Comparison of ENCODE assay signal across 22 mouse cellular contexts in genomic region chr3:52469900-52470299, GRCm38 (mm10).
DNase-seq lines count a peak whose midpoint lies in the region; ATAC-seq and TF ChIP-seq lines count a peak whose summit lies in the region.
"Had no signal": no experiment of that assay in that cellular context is flagged by ENCODE, and none has a peak within 500 bp of the region (broad histone marks: within the 10 kb centered on the region; RNA-seq: fewer than 3 reads in every experiment).

No protein-coding gene starts in this region.

- H3K79me2 ChIP-seq in myocyte (ENCODE audit: control insufficient read depth, insufficient read depth): no peaks in the 10 kb centered on the region

- TF ChIP-seq CTCF in midbrain, postnatal 0 days (IDR thresholded peaks at IDR 0.05): no peak

- no peaks in the 10 kb centered on the region for H3K36me3 ChIP-seq in myocyte (ENCODE audit: control insufficient read depth, insufficient read depth)
- no peaks in the 10 kb centered on the region for H3K36me3 ChIP-seq in hindbrain, embryonic 16.5 days (ENCODE audit: control insufficient read depth, insufficient read depth, low read length)
- H3K36me3 ChIP-seq in midbrain, postnatal 0 days (ENCODE audit: insufficient read depth, low read length): no peaks in the 10 kb centered on the region
- H3K36me3 ChIP-seq: embryonic facial prominence, embryonic 15.5 days; forebrain, embryonic 15.5 days; hindbrain, embryonic 15.5 days; limb, embryonic 13.5 days had no signal

- no peak for TF ChIP-seq POLR2A in myocyte (IDR thresholded peaks at IDR 0.05; ENCODE audit: insufficient read length, low read depth)

- no peak overlapping the region for H3ac ChIP-seq in myocyte (ENCODE audit: control insufficient read depth, insufficient read length)

- H3K27me3 ChIP-seq in myocyte (ENCODE audit: control insufficient read depth, insufficient read depth, insufficient read length): no peaks in the 10 kb centered on the region
- no peaks in the 10 kb centered on the region for H3K27me3 ChIP-seq in hindbrain, embryonic 16.5 days (replicated peaks; ENCODE audit: control insufficient read depth, insufficient read depth, low read length)
- no peaks in the 10 kb centered on the region for H3K27me3 ChIP-seq in midbrain, postnatal 0 days (ENCODE audit: insufficient read depth, low read length)
- H3K27me3 ChIP-seq: embryonic facial prominence, embryonic 15.5 days; forebrain, embryonic 15.5 days; hindbrain, embryonic 15.5 days; limb, embryonic 13.5 days had no signal

- no peak overlapping the region for H3K4me2 ChIP-seq in myocyte (ENCODE audit: low read depth)
- H3K4me2 ChIP-seq in hindbrain, embryonic 16.5 days (ENCODE audit: low read length): no peak overlapping the region
- H3K4me2 ChIP-seq in midbrain, postnatal 0 days (ENCODE audit: low read depth, low read length, poor library complexity, severe bottlenecking): no peak overlapping the region
- H3K4me2 ChIP-seq: embryonic facial prominence, embryonic 15.5 days; forebrain, embryonic 15.5 days; heart, embryonic 11.5 days; hindbrain, embryonic 15.5 days; limb, embryonic 13.5 days; lung, embryonic 14.5 days had no signal

- peak; percentile 16 for DNase-seq in 3T3-L1 (ENCODE audit: low read depth, low spot score)
- peak; percentile 39 for DNase-seq in CD4-positive helper T cell, adult 2 months (ENCODE audit: low read depth, low spot score)
- no peak for DNase-seq in midbrain, postnatal 0 days (ENCODE audit: low spot score)
- DNase-seq in spleen, postnatal 14 days (ENCODE audit: low spot score in 2 of 2): no peak
- DNase-seq: adrenal gland, postnatal 25 days; cerebellum, adult 8-10 months; kidney, adult 8-10 months; kidney, postnatal 14 days; layer of hippocampus, postnatal 36 days; lung, embryonic 14.5 days; midbrain, embryonic 14.5 days; right cerebral cortex, adult 18-20 months; right cerebral cortex, postnatal 4 days had no signal

- H3K9me3 ChIP-seq in hindbrain, embryonic 16.5 days (ENCODE audit: control insufficient read depth, low read length): peaks cover 11% of the 10 kb centered on the region
- peaks cover 12% of the 10 kb centered on the region; the same call in 1 of the 2 replicates for H3K9me3 ChIP-seq in midbrain, postnatal 0 days (ENCODE audit: low read length)
- H3K9me3 ChIP-seq: hindbrain, embryonic 15.5 days had no signal

- H3K27ac ChIP-seq in hindbrain, embryonic 16.5 days (ENCODE audit: low read depth, low read length): no peak overlapping the region
- H3K27ac ChIP-seq in midbrain, postnatal 0 days (ENCODE audit: low read depth, low read length): no peak overlapping the region
- H3K27ac ChIP-seq: embryonic facial prominence, embryonic 15.5 days; forebrain, embryonic 15.5 days; hindbrain, embryonic 15.5 days; limb, embryonic 13.5 days; liver, embryonic 14.5 days had no signal

- WGBS in hindbrain, embryonic 16.5 days: 78% methylated on average over 4 of the region's 4 CpGs
- WGBS in midbrain, postnatal 0 days: 79% methylated on average over 4 of the region's 4 CpGs

- peak; percentile 84 for ATAC-seq in activated CD4-positive, CD25-positive, alpha-beta regulatory T cell, adult 4 months
- ATAC-seq in hindbrain, embryonic 16.5 days: no peak
- no peak for ATAC-seq in midbrain, postnatal 0 days (ENCODE audit: low FRiP score)
- ATAC-seq: forebrain, embryonic 15.5 days had no signal

- no peak overlapping the region for H3K4me3 ChIP-seq in myocyte
- H3K4me3 ChIP-seq in hindbrain, embryonic 16.5 days (ENCODE audit: low read length): no peak overlapping the region
- no peak overlapping the region for H3K4me3 ChIP-seq in midbrain, postnatal 0 days (ENCODE audit: low read depth, low read length)
- H3K4me3 ChIP-seq: embryonic facial prominence, embryonic 15.5 days; forebrain, embryonic 15.5 days; hindbrain, embryonic 15.5 days; limb, embryonic 13.5 days had no signal

- H3K4me1 ChIP-seq in hindbrain, embryonic 16.5 days (ENCODE audit: control insufficient read depth, insufficient read depth, low read depth, low read length): peaks cover 4% of the 10 kb centered on the region; the same call in 1 of the 2 replicates
- H3K4me1 ChIP-seq in midbrain, postnatal 0 days (ENCODE audit: insufficient read depth, low read length): 0 out of 2 replicates have a peak, but pooled peaks cover 4% of the 10 kb centered on the region
- H3K4me1 ChIP-seq: embryonic facial prominence, embryonic 15.5 days; forebrain, embryonic 15.5 days had no signal

- H3K9ac ChIP-seq in hindbrain, embryonic 16.5 days (ENCODE audit: low read depth, low read length): no peak overlapping the region
- H3K9ac ChIP-seq in midbrain, postnatal 0 days (replicated peaks; ENCODE audit: low read length, poor library complexity, severe bottlenecking): no peak overlapping the region
- H3K9ac ChIP-seq: embryonic facial prominence, embryonic 15.5 days; forebrain, embryonic 15.5 days; hindbrain, embryonic 15.5 days; limb, embryonic 13.5 days; liver, embryonic 14.5 days; lung, embryonic 14.5 days had no signal

TF ChIP-seq in myocyte, 11 proteins besides CTCF, POLR2A, EP300 and RAD21:
- TF ChIP-seq E2F4 (IDR thresholded peaks at IDR 0.05; ENCODE audit: insufficient read depth): no peak
- TF ChIP-seq MYOG (IDR thresholded peaks at IDR 0.05; ENCODE audit: control insufficient read depth in 1 of 3, insufficient read depth in 1 of 3, insufficient read length in 2 of 3, low read depth in 2 of 3): peak in 1 of 3 experiments; percentile 39
- TF ChIP-seq USF1 (IDR thresholded peaks at IDR 0.05; ENCODE audit: low read depth): peak; percentile 68
TF ChIP-seq in myocyte: peak in this region for 2.

Comparison
In these comparisons a context has a peak if more than half of its experiments do, and no peak if none do; other contexts are left out.
1. DNase-seq: peak in 3T3-L1 (single experiment) and CD4-positive helper T cell, adult 2 months (single experiment); none in midbrain, postnatal 0 days (single experiment) and spleen, postnatal 14 days (0 of 2).